Mouse (Mus musculus) CH12.LX (cell line): Measurements from ENCODE around the gene Usp21. TPM values are rescaled to one million over a fixed set of nuclear protein-coding genes. Genes with fewer than 3 reads are reported as not detected.

Experiments used
- DNase-seq: peaks from one replicate; pipeline ENCODE4 v3.0.0-alpha.2; 2013; ENCODE audit errors: extremely low read depth
- H3K27ac ChIP-seq: 2 replicates; pipeline ENCODE4 v1.5.1; 2012; ENCODE audit warnings: low read depth, mild to moderate bottlenecking, control low read depth, moderate library complexity; ENCODE audit not compliant: insufficient read depth
- H3K27me3 ChIP-seq: replicated peaks from 2 replicates; pipeline ENCODE3; 2012; ENCODE audit warnings: inconsistent platforms
- H3K36me3 ChIP-seq, 2 experiments: replicated peaks in 1 of 2; 2 replicates each; pipeline versions ENCODE3 to v1.6.1; 2012; ENCODE audit warnings: inconsistent platforms in 1 of 2, low read length in 1 of 2, mild to moderate bottlenecking in 1 of 2, mixed read lengths in 1 of 2, moderate library complexity in 1 of 2; ENCODE audit not compliant: control insufficient read depth in 1 of 2, insufficient read depth in 1 of 2
- H3K4me1 ChIP-seq, 2 experiments: 2 replicates each; pipeline ENCODE4 v1.6.1; 2012; ENCODE audit warnings: inconsistent platforms in 1 of 2, moderate library complexity in 1 of 2; ENCODE audit not compliant: insufficient read depth in 2 of 2, control insufficient read depth in 1 of 2
- H3K4me2 ChIP-seq: 2 replicates; pipeline ENCODE4 v1.6.1; 2012; ENCODE audit warnings: low read depth, mild to moderate bottlenecking, control low read depth; ENCODE audit not compliant: poor library complexity, insufficient read depth, severe bottlenecking
- H3K4me3 ChIP-seq, 3 experiments: fragments of 150-350 bp in 1 of 3; sonication (generic) in 1 of 3; replicated peaks in 1 of 3; 2 replicates each; pipeline versions ENCODE3 to v1.5.1; 2011 to 2012; ENCODE audit warnings: low read depth in 2 of 3, low read length in 2 of 3, mild to moderate bottlenecking in 2 of 3, moderate library complexity in 2 of 3, control low read depth in 1 of 3, improper control_type of control experiment in 1 of 3, inconsistent platforms in 1 of 3, mixed read lengths in 1 of 3; ENCODE audit not compliant: poor library complexity in 1 of 3
- H3K79me2 ChIP-seq: replicated peaks from 2 replicates; pipeline ENCODE4 v1.6.1; 2012; ENCODE audit warnings: mild to moderate bottlenecking, moderate library complexity; ENCODE audit not compliant: control insufficient read depth, poor library complexity, insufficient read depth, severe bottlenecking; ENCODE audit errors: extremely low read depth
- H3K9ac ChIP-seq: 2 replicates; pipeline ENCODE4 v1.6.1; 2012; ENCODE audit warnings: low read depth, mild to moderate bottlenecking, control low read depth, moderate library complexity; ENCODE audit not compliant: insufficient read depth
- H3K9me3 ChIP-seq: replicated peaks from 2 replicates; pipeline ENCODE3; 2012; ENCODE audit warnings: low read length, inconsistent platforms, mixed read lengths
- BHLHE40 ChIP-seq: IDR thresholded peaks from 2 replicates; pipeline ENCODE4 v1.6.1; 2011; ENCODE audit warnings: mild to moderate bottlenecking, low read depth, low read length, improper control_type of control experiment
- CHD1 ChIP-seq: IDR thresholded peaks from 2 replicates; pipeline ENCODE4 v1.6.1; 2012; ENCODE audit warnings: low read depth, low read length, improper control_type of control experiment, inconsistent platforms
- CHD2 ChIP-seq: IDR thresholded peaks from 2 replicates; pipeline ENCODE4 v1.6.1; 2011; ENCODE audit warnings: low read length, improper control_type of control experiment
- EP300 ChIP-seq: IDR thresholded peaks from 2 replicates; pipeline ENCODE4 v1.6.1; 2011; ENCODE audit warnings: low read length, improper control_type of control experiment
- ETS1 ChIP-seq: conservative IDR thresholded peaks from 2 replicates; pipeline ENCODE4 v1.6.1; 2012; ENCODE audit warnings: low read depth, mild to moderate bottlenecking, inconsistent platforms, low read length, improper control_type of control experiment, moderate library complexity
- HCFC1 ChIP-seq: IDR thresholded peaks from 2 replicates; pipeline ENCODE4 v1.6.1; 2012; ENCODE audit warnings: low read depth, mild to moderate bottlenecking, inconsistent platforms, low read length, improper control_type of control experiment
- IRF4 ChIP-seq: IDR thresholded peaks from 2 replicates; pipeline ENCODE4 v1.6.1; 2014; ENCODE audit warnings: low read depth, mild to moderate bottlenecking, inconsistent platforms, low read length, improper control_type of control experiment
- JUN ChIP-seq: IDR thresholded peaks from 2 replicates; pipeline ENCODE4 v1.6.1; 2011; ENCODE audit warnings: low read depth, mild to moderate bottlenecking, low read length, improper control_type of control experiment, moderate library complexity; ENCODE audit not compliant: insufficient read depth
- JUND ChIP-seq: conservative IDR thresholded peaks from 2 replicates; pipeline ENCODE4 v1.6.1; 2011; ENCODE audit warnings: low read depth, low read length, improper control_type of control experiment
- MAFK ChIP-seq: IDR thresholded peaks from 2 replicates; pipeline ENCODE4 v1.6.1; 2011; ENCODE audit warnings: low read length, improper control_type of control experiment; ENCODE audit not compliant: insufficient replicate concordance
- MAX ChIP-seq: IDR thresholded peaks from 2 replicates; pipeline ENCODE4 v1.6.1; 2011; ENCODE audit warnings: low read length, improper control_type of control experiment
- MXI1 ChIP-seq: IDR thresholded peaks from 2 replicates; pipeline ENCODE4 v1.6.1; 2011; ENCODE audit warnings: mild to moderate bottlenecking, low read depth, low read length, improper control_type of control experiment
- NELFE ChIP-seq: IDR thresholded peaks from 2 replicates; pipeline ENCODE4 v1.6.1; 2011; ENCODE audit warnings: low read depth, low read length, improper control_type of control experiment
- NRF1 ChIP-seq: IDR thresholded peaks from 2 replicates; pipeline ENCODE4 v1.6.1; 2014; ENCODE audit warnings: low read depth, mild to moderate bottlenecking, inconsistent platforms, low read length, improper control_type of control experiment, moderate library complexity
- PAX5 ChIP-seq: IDR thresholded peaks from 2 replicates; pipeline ENCODE4 v1.6.1; 2012; ENCODE audit warnings: low read length, inconsistent platforms, mixed read lengths
- RAD21 ChIP-seq: IDR thresholded peaks from 2 replicates; pipeline ENCODE4 v1.6.1; 2011; ENCODE audit warnings: low read depth, mild to moderate bottlenecking, low read length, improper control_type of control experiment, moderate library complexity
- RCOR1 ChIP-seq: conservative IDR thresholded peaks from 2 replicates; pipeline ENCODE4 v1.6.1; 2012; ENCODE audit warnings: low read depth, mild to moderate bottlenecking, inconsistent platforms, low read length, improper control_type of control experiment
- TCF12 ChIP-seq: IDR thresholded peaks from 2 replicates; pipeline ENCODE4 v1.6.1; 2014; ENCODE audit warnings: low read depth, mild to moderate bottlenecking, inconsistent platforms, low read length, improper control_type of control experiment
- UBTF ChIP-seq: IDR thresholded peaks from 2 replicates; pipeline ENCODE4 v1.6.1; 2012; ENCODE audit warnings: low read depth, mild to moderate bottlenecking, inconsistent platforms, low read length, improper control_type of control experiment, moderate library complexity
- ZKSCAN1 ChIP-seq: IDR thresholded peaks from 2 replicates; pipeline ENCODE4 v1.6.1; 2012; ENCODE audit warnings: low read depth, inconsistent platforms, low read length, improper control_type of control experiment, borderline replicate concordance
- ZMIZ1 ChIP-seq: IDR thresholded peaks from 2 replicates; pipeline ENCODE4 v1.6.1; 2012; ENCODE audit warnings: low read depth, mild to moderate bottlenecking, inconsistent platforms, low read length, improper control_type of control experiment
- ZNF384 ChIP-seq: IDR thresholded peaks from 2 replicates; pipeline ENCODE4 v1.6.1; 2012; ENCODE audit warnings: low read depth, low read length, improper control_type of control experiment, inconsistent platforms
- dilution Hi-C: fragments of 300-500 bp; cut with MboI; formaldehyde crosslinking; loops from 2 replicates; pipeline ENCODE4 v1.14.3; 2020; ENCODE audit warnings: low sequenced_read_pairs; ENCODE audit not compliant: extremely low pct_unique_long_range_greater_than_20kb, extremely low pct_ligation_motif_present
- in situ Hi-C: fragments of 300-500 bp; cut with MboI; formaldehyde crosslinking; loops from 3 replicates; pipeline ENCODE4 v1.14.3; 2019; ENCODE audit warnings: low sequenced_read_pairs, low pct_ligation_motif_present, low pct_unique_long_range_greater_than_20kb, mixed read lengths
- polyA plus RNA-seq: library from polyadenylated mRNA; unstranded; fragments of >175 nt; gene quantifications from 2 replicates; pipeline ENCODE4 v1.2.1, GENCODE M21; 2012; ENCODE audit warnings: low read depth; ENCODE audit not compliant: insufficient read length
- total RNA-seq, 2 experiments: library from RNA; depleted of rRNA; stranded (reverse); fragments of 300-350 nt in 1 of 2; fragments of >200 nt in 1 of 2; gene quantifications; 2 replicates each; pipeline ENCODE4 v1.2.3; 2012 to 2014

The Usp21 gene
- total and polyA plus RNA-seq, 3 experiments, result 8.5 to 37.6 (median 14.2) TPM

GRCm38 (mm10) chr1:171262594-171263130 lies 25.1 kb downstream of the Usp21 start:
- no peak overlapping the region for H3K27ac ChIP-seq
- dilution Hi-C loops, result no loop called here

GRCm38 (mm10) chr1:171260316-171260715 lies 27.5 kb downstream of the Usp21 start:
- Histone ChIP-seq H3K27me3 (peaks cover 43% of the 10 kb centered on the region), H3K4me2 (no peak overlapping the region)
- TF ChIP-seq JUND, result no peak
- no peak for TF ChIP-seq UBTF
- TF ChIP-seq RCOR1, result no peak
- TF ChIP-seq ETS1, result no peak
- TF ChIP-seq MAFK, result no peak
- TF ChIP-seq PAX5, result no peak
- TF ChIP-seq ZKSCAN1, result no peak
- TF ChIP-seq EP300, result no peak
- TF ChIP-seq, all 38 proteins: peak for 0
- DNase-seq, result no peak
- H3K79me2 ChIP-seq, result no peaks in the 10 kb centered on the region
- in situ Hi-C loops (no loop called here), dilution Hi-C loops (no loop called here)
- no peak overlapping the region for H3K27ac ChIP-seq
- H3K4me3 ChIP-seq, result no peak overlapping the region
- no peaks in the 10 kb centered on the region for H3K36me3 ChIP-seq
- H3K9ac ChIP-seq, result no peak overlapping the region
- 0 out of 4 replicates have a peak, but pooled peaks cover 0 to 5% of the 10 kb centered on the region in 2 experiments for H3K4me1 ChIP-seq
- H3K9me3 ChIP-seq, result no peaks in the 10 kb centered on the region

More at GRCm38 (mm10) chr1:171262594-171263130, 25.1 kb downstream of the Usp21 start:
- no peak for DNase-seq
- H3K4me3 ChIP-seq, result no peak overlapping the region
- H3K4me2 ChIP-seq, result peak overlapping the region; percentile 55
- 0 out of 4 replicates have a peak, but pooled peaks cover 0 to 5% of the 10 kb centered on the region in 2 experiments for H3K4me1 ChIP-seq
- H3K9me3 ChIP-seq, result no peaks in the 10 kb centered on the region
- in situ Hi-C loops, result no loop called here
- no peaks in the 10 kb centered on the region for H3K79me2 ChIP-seq
- H3K36me3 ChIP-seq, result no peaks in the 10 kb centered on the region
- no peak for TF ChIP-seq MXI1
- no peak for TF ChIP-seq NRF1
- no peak for TF ChIP-seq NELFE
- no peak for TF ChIP-seq ZMIZ1
- no peak for TF ChIP-seq HCFC1
- no peak for TF ChIP-seq JUND
- TF ChIP-seq MAX, result no peak
- TF ChIP-seq PAX5, result no peak
- TF ChIP-seq ETS1, result no peak
- TF ChIP-seq ZKSCAN1, result no peak
- TF ChIP-seq CHD1, result no peak
- TF ChIP-seq ZNF384, result no peak
- no peak for TF ChIP-seq TCF12
- no peak for TF ChIP-seq JUN
- no peak for TF ChIP-seq BHLHE40
- no peak for TF ChIP-seq RAD21
- TF ChIP-seq IRF4, result no peak
- TF ChIP-seq CHD2, result no peak
- H3K9ac ChIP-seq, result no peak overlapping the region
- peaks cover 43% of the 10 kb centered on the region for H3K27me3 ChIP-seq
